ENCODE assay signal across 20 mouse cellular contexts in the genomic region with DNA sequence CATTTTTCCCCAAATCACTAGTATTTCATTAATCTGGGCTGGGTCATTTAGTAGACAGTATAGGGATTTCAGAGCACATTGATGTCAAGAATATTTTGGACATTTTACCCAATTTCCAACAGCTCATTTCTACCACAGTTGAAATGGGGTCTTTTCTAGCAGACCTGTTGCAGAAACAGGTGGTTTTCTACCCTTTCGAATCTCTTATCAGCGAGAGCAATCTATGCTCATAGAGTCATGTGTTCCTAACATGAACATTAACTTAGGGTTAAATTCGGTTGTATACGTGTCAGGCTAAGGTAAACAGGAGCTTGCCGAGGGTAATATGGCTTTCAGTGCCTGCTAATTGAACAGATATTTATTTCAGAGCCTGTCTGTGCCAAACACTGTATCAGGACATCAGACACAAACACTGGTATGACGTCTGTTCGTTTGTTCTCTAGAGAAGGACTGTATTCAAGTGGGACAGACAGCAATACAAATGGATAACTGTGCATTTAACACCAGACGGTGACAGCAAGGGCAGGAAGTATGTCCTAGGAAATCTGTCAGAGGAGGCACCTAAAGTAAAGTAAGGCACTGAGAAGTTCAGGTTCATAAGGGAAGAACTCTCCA. TPM values are rescaled to one million over a fixed set of nuclear protein-coding genes. Genes with fewer than 3 reads are reported as not detected.
DNase-seq lines count a peak whose midpoint lies in the region; ATAC-seq and TF ChIP-seq lines count a peak whose summit lies in the region.
"Had no signal": no experiment of that assay in that cellular context is flagged by ENCODE, and none has a peak within 500 bp of the region (broad histone marks: within the 10 kb centered on the region; RNA-seq: fewer than 3 reads in every experiment).

No protein-coding gene starts in this region.

- peak overlapping the region; percentile 66 for H3K27ac ChIP-seq in MEL (ENCODE audit: control insufficient read depth, low read depth, low read length)
- H3K27ac ChIP-seq: embryonic facial prominence, embryonic 10.5 days; heart, embryonic 10.5 days; hindbrain, embryonic 12.5 days had no signal

- no peak for TF ChIP-seq CTCF in MEL (IDR thresholded peaks at IDR 0.05 in 2 of 3, conservative IDR thresholded peaks at IDR 0.05 in 1 of 3; ENCODE audit: control insufficient read depth in 1 of 3, insufficient read depth in 1 of 3, low read depth in 2 of 3, low read length in 3 of 3, poor library complexity in 1 of 3, severe bottlenecking in 1 of 3)

- no peak for TF ChIP-seq POLR2A in MEL (IDR thresholded peaks at IDR 0.05; ENCODE audit: control insufficient read depth in 1 of 2, insufficient read depth in 1 of 2, low read depth in 1 of 2, low read length in 2 of 2, poor library complexity in 1 of 2)

- TF ChIP-seq EP300 in MEL (IDR thresholded peaks at IDR 0.05; ENCODE audit: low read depth in 1 of 2, low read length in 2 of 2), result no peak

- peaks cover 0 to 19% of the 10 kb centered on the region in 2 experiments; a peak in 2 of 4 replicates for H3K36me3 ChIP-seq in MEL (ENCODE audit: control insufficient read depth in 1 of 2, insufficient read depth in 2 of 2, low read length in 2 of 2)
- H3K36me3 ChIP-seq: embryonic facial prominence, embryonic 10.5 days; heart, embryonic 10.5 days; hindbrain, embryonic 12.5 days had no signal

- no peaks in the 10 kb centered on the region for H3K9me3 ChIP-seq in MEL (replicated peaks; ENCODE audit: insufficient read depth, low read length)
- H3K9me3 ChIP-seq: embryonic facial prominence, embryonic 10.5 days; heart, embryonic 10.5 days; hindbrain, embryonic 12.5 days had no signal

- peaks cover 7 to 14% of the 10 kb centered on the region in 2 experiments for H3K4me1 ChIP-seq in MEL (ENCODE audit: control insufficient read depth in 1 of 2, insufficient read depth in 2 of 2, low read length in 2 of 2)
- H3K4me1 ChIP-seq: embryonic facial prominence, embryonic 10.5 days; heart, embryonic 10.5 days; hindbrain, embryonic 12.5 days had no signal

- no peaks in the 10 kb centered on the region for H3K79me2 ChIP-seq in MEL (ENCODE audit: control insufficient read depth, insufficient read depth, low read length, poor library complexity)

- no peak overlapping the region for H3K4me3 ChIP-seq in MEL (ENCODE audit: control insufficient read depth in 1 of 2, insufficient read depth in 1 of 2, low read depth in 2 of 2, low read length in 2 of 2)
- H3K4me3 ChIP-seq: embryonic facial prominence, embryonic 10.5 days; heart, embryonic 10.5 days; hindbrain, embryonic 12.5 days had no signal

- ATAC-seq in inflammation-experienced regulatory T-cells, adult 6 months, result peak; percentile 20
- ATAC-seq: forebrain, embryonic 14.5 days; hindbrain, embryonic 16.5 days; Patski had no signal

- no peaks in the 10 kb centered on the region for H3K27me3 ChIP-seq in MEL (ENCODE audit: control insufficient read depth in 1 of 2, insufficient read depth in 2 of 2, low read length in 2 of 2)
- H3K27me3 ChIP-seq: hindbrain, embryonic 12.5 days; Patski had no signal

- peak; percentile 62 for DNase-seq in thymus, postnatal 0 days (ENCODE audit: low spot score)
- no peak for DNase-seq in thymus, postnatal 10 days (ENCODE audit: low spot score in 2 of 2)
- DNase-seq in MEL (ENCODE audit: low read depth, low spot score), result no peak
- no peak for DNase-seq in ovary, postnatal 10 days (ENCODE audit: low spot score)
- DNase-seq in kidney, postnatal 36 days, result no peak
- DNase-seq: adrenal gland, adult 2 months; adrenal gland, postnatal 36 days; cerebellum, adult 2 months; cerebellum, postnatal 10 days; gastrocnemius, postnatal 10 days; heart, adult 18-20 months; heart, postnatal 10 days; heart, postnatal 4 days had no signal

- TF ChIP-seq RAD21 in MEL (IDR thresholded peaks at IDR 0.05; ENCODE audit: low read depth, low read length), result no peak

- no peak overlapping the region for H3K9ac ChIP-seq in MEL (ENCODE audit: control insufficient read depth, low read depth, low read length, poor library complexity, severe bottlenecking)
- H3K9ac ChIP-seq: hindbrain, embryonic 12.5 days had no signal

TF ChIP-seq in MEL, 35 proteins besides CTCF, POLR2A, EP300 and RAD21:
- TF ChIP-seq NELFE (IDR thresholded peaks at IDR 0.05; ENCODE audit: low read depth, low read length) (no peak), TCF12 (IDR thresholded peaks at IDR 0.05; ENCODE audit: low read depth, low read length) (no peak), ZMIZ1 (IDR thresholded peaks at IDR 0.05; ENCODE audit: low read depth, low read length) (no peak), ETS1 (IDR thresholded peaks at IDR 0.05; ENCODE audit: low read depth, low read length) (no peak), GATA1 (IDR thresholded peaks at IDR 0.05; ENCODE audit: low read depth, low read length) (no peak), MYC (IDR thresholded peaks at IDR 0.05; ENCODE audit: low read depth, low read length) (no peak), POLR2AphosphoS5 (IDR thresholded peaks at IDR 0.05; ENCODE audit: borderline replicate concordance, low read depth, low read length) (no peak), POLR2AphosphoS2 (IDR thresholded peaks at IDR 0.05; ENCODE audit: low read length) (no peak), MAX (IDR thresholded peaks at IDR 0.05; ENCODE audit: low read length) (no peak), GABPA (IDR thresholded peaks at IDR 0.05; ENCODE audit: low read depth, low read length) (no peak), TBP (IDR thresholded peaks at IDR 0.05; ENCODE audit: low read depth, low read length) (no peak), ZNF384 (IDR thresholded peaks at IDR 0.05; ENCODE audit: low read depth, low read length) (no peak), USF1 (IDR thresholded peaks at IDR 0.05; ENCODE audit: low read depth, low read length) (no peak), CHD1 (IDR thresholded peaks at IDR 0.05; ENCODE audit: low read depth, low read length) (no peak), ELF1 (IDR thresholded peaks at IDR 0.05; ENCODE audit: low read depth, low read length) (no peak)

RNA-seq across cellular contexts. Expression of a gene that starts 5.3 kb away (rescaled TPM):
- 26.0 and 28.0 TPM in 2 replicates for polyA plus RNA-seq in thymus, postnatal 0 days (2015; fragmentation: Nextera tagmentation; extraction: Ambion mirVana)
- total RNA-seq in MEL (2012; rRNA removed), result 0.72 and 0.73 TPM in 2 replicates
- 1 to 10 TPM in 1 of 2 experiments, not detected in 1; 1.3 TPM for polyA plus RNA-seq in MEL (2012; ENCODE audit: insufficient read depth in 1 of 2, insufficient read length in 2 of 2, low read depth in 1 of 2, low replicate concordance in 2 of 2, missing spikeins in 1 of 2)
- 10 to 100 TPM; 66.4 to 89.8 (median 82.8) TPM for polyA plus RNA-seq in inflammation-experienced regulatory T-cells, adult 6 months (2017; shearing (Covaris generic))
- total RNA-seq: adrenal gland, adult 2 months had no signal
- polyA plus RNA-seq: cerebellum, adult 2 months had no signal

Comparison
In these comparisons a context has a peak if more than half of its experiments do, and no peak if none do; other contexts are left out.
1. RNA of a gene that starts 5.3 kb away (polyA plus RNA-seq): 66.4 to 89.8 TPM in inflammation-experienced regulatory T-cells, adult 6 months and 26.0 to 28.0 TPM in thymus, postnatal 0 days; 1.3 TPM in MEL; every median in the first group is over 10 times any median in the second.